Comparison of ENCODE assay signal across 34 mouse cellular contexts in the genomic region with DNA sequence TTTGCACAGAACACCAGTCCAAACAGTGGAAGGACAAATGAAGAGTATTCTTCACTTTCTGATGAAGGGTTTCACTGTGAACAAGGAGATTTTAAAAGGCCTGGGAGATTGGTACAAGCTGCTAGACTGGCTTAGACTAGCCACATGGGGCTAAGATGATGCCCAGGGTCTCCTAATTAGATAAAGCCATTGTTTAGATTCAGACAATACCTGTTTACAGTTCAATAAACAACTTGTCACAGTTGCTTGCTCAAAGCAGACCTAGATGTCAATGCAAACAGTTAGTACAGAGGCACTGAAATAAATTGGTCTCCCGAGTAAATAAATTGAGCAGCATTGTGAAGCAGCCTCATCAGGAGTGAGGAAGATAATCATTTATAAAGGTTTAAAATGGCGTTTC.
"Had no signal": no experiment of that assay in that cellular context is flagged by ENCODE, and none has a peak within 500 bp of the region (broad histone marks: within the 10 kb centered on the region; RNA-seq: fewer than 3 reads in every experiment).

No protein-coding gene starts in this region.

- H3K4me1 ChIP-seq: heart, embryonic 10.5 days; heart, embryonic 15.5 days; hindbrain, embryonic 15.5 days; intestine, embryonic 15.5 days; kidney, embryonic 15.5 days had no signal

- H3K9me3 ChIP-seq: heart, embryonic 10.5 days; heart, embryonic 12.5 days; heart, embryonic 13.5 days; heart, embryonic 15.5 days; hindbrain, embryonic 10.5 days; hindbrain, embryonic 12.5 days; hindbrain, embryonic 13.5 days; hindbrain, embryonic 15.5 days; intestine, embryonic 15.5 days; kidney, embryonic 15.5 days had no signal

- H3K27me3 ChIP-seq: heart, embryonic 12.5 days; heart, embryonic 13.5 days; heart, embryonic 15.5 days; hindbrain, embryonic 12.5 days; hindbrain, embryonic 13.5 days; hindbrain, embryonic 15.5 days; intestine, embryonic 15.5 days; kidney, embryonic 15.5 days had no signal

- H3K36me3 ChIP-seq: heart, embryonic 10.5 days; heart, embryonic 12.5 days; heart, embryonic 13.5 days; heart, embryonic 15.5 days; hindbrain, embryonic 10.5 days; hindbrain, embryonic 12.5 days; hindbrain, embryonic 13.5 days; hindbrain, embryonic 15.5 days; intestine, embryonic 15.5 days; kidney, embryonic 15.5 days had no signal

- DNase-seq: heart, adult 2 months; heart, postnatal 10 days; heart, postnatal 14 days; heart, postnatal 36 days; kidney, adult 11 months; kidney, adult 18-20 months; kidney, adult 2 months; kidney, adult 8-10 months; kidney, adult 9 months; kidney, postnatal 10 days; kidney, postnatal 14 days; kidney, postnatal 25 days; kidney, postnatal 36 days; kidney, postnatal 4 days; layer of hippocampus, adult 9-11 months; layer of hippocampus, postnatal 36 days had no signal

- H3K4me2 ChIP-seq: heart, embryonic 11.5 days; heart, embryonic 12.5 days; heart, embryonic 13.5 days; heart, embryonic 15.5 days; hindbrain, embryonic 12.5 days; hindbrain, embryonic 13.5 days; hindbrain, embryonic 15.5 days; intestine, embryonic 15.5 days; kidney, embryonic 15.5 days had no signal

- H3K4me3 ChIP-seq: heart, adult 2 months; heart, embryonic 10.5 days; heart, embryonic 12.5 days; heart, embryonic 13.5 days; heart, embryonic 15.5 days; hindbrain, embryonic 10.5 days; hindbrain, embryonic 12.5 days; hindbrain, embryonic 13.5 days; hindbrain, embryonic 15.5 days; intestine, embryonic 15.5 days; kidney, embryonic 15.5 days; layer of hippocampus, adult 2 months; left cerebral cortex, adult 2 months had no signal

- ATAC-seq: hindbrain, embryonic 16.5 days; inflammation-experienced regulatory T-cells, adult 6 months; intestine, embryonic 15.5 days; intestine, embryonic 16.5 days; intestine, postnatal 0 days had no signal

- H3K9ac ChIP-seq: heart, embryonic 12.5 days; heart, embryonic 13.5 days; heart, embryonic 15.5 days; hindbrain, embryonic 12.5 days; hindbrain, embryonic 13.5 days; hindbrain, embryonic 15.5 days; intestine, embryonic 15.5 days; kidney, embryonic 15.5 days had no signal

- H3K27ac ChIP-seq: heart, adult 2 months; heart, embryonic 10.5 days; heart, embryonic 13.5 days; heart, embryonic 15.5 days; hindbrain, embryonic 10.5 days; hindbrain, embryonic 12.5 days; hindbrain, embryonic 13.5 days; hindbrain, embryonic 15.5 days; intestine, embryonic 15.5 days; kidney, embryonic 15.5 days; kidney, postnatal 0 days; layer of hippocampus, adult 2 months; left cerebral cortex, adult 2 months had no signal
